Mouse (Mus musculus): Measurements from ENCODE around the gene Gpr39. TPM values are rescaled to one million over a fixed set of nuclear protein-coding genes. Genes with fewer than 3 reads are reported as not detected.

Gene Gpr39
- polyA plus RNA-seq, 1 experiment from 2014 or later: not detected

DNA sequence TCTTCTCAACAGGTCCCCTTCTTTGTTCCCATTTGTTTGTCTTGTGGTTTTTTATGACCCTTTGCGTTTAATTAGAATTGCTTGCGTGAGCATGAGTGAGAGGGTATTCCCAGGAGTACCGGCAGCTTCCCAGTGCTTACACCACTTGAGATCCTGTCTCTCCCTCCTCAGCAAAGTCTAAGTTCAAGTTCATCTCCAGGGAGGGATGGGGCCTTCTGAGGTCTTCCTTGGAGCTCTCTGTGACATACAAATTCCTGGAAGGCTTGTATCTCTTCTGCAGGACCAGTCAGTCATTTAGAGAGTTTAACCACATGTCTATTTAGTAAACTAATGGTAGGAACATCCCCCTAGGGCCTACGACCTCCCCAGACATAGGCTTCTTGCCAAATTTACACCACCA lies 55.1 kb downstream of the Gpr39 start:
- Histone ChIP-seq H3K4me2 (replicated peaks) (no peak overlapping the region), H3K27ac (replicated peaks) (no peak overlapping the region), H3K4me3 (no peak overlapping the region), H3K27me3 (no peaks in the 10 kb centered on the region), H3K9me3 (no peaks in the 10 kb centered on the region), H3K4me1 (peaks cover 6% of the 10 kb centered on the region; the same call in 1 of the 2 replicates), H3K9ac (replicated peaks) (no peak overlapping the region), H3K36me3 (no peaks in the 10 kb centered on the region)
- ATAC-seq (ENCODE audit: low FRiP score, low read depth): no peak
- WGBS: 90% methylated on average over 4 of the region's 4 CpGs

DNA sequence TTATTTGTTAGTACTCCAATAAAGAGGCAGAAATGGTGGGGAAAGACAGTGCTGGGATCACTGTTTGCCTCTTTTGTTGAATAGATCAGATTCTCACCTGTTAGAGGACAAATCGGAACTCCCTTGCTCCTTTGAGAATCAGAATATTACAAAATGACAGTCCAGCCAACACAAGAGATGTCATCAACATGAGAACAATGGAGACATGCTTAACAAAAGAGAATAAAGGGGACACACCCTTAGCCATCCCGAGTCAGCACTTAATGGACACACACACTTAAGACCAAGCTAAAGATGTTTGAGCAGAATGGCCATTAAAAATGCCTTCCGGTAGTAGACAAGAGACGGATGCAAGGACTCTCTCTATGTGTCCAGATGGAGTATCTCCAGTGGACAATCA lies 68.0 kb downstream of the Gpr39 start:
- Histone ChIP-seq H3K4me2 (replicated peaks) (no peak overlapping the region), H3K4me3 (no peak overlapping the region), H3K4me1 (no peaks in the 10 kb centered on the region), H3K9ac (replicated peaks) (no peak overlapping the region), H3K9me3 (no peaks in the 10 kb centered on the region), H3K36me3 (no peaks in the 10 kb centered on the region), H3K27ac (replicated peaks) (no peak overlapping the region), H3K27me3 (no peaks in the 10 kb centered on the region)
- WGBS: 90% methylated on average over 4 of the region's 4 CpGs
- no peak for ATAC-seq (ENCODE audit: low FRiP score, low read depth)

DNA sequence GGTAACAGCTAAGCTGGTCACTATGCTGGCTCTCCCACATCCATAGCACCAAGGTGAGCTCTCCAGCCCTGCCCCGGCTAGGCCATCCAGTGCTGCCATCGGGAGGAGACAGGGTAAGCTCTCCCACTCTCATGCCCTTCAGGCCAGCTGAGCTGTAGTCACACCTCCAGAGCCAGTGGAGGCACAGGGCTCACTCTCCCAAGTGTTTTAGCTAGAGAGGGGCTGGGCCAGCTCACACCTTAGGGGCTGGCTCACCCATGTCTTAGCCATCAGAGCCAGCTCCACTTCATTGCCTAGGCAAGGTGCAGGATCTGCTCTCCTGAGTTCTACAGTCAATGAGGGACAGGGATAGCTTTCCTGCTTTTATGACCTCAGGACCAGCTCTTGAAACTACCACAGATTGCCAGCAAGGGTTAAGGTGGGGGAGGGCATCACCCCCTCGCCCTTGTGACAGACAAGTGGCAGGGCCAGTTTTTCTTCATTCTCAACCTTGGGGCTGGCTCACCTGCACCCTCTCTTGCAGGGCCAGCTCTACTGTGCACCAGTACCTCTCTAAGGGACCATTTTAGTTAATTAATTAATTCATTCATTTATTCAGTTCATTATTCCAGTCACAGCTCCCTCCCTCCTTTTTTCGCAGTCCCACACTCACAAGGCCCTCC lies 78.7 kb downstream of the Gpr39 start:
- WGBS: 93% methylated on average over 4 of the region's 4 CpGs
- Histone ChIP-seq H3K9ac (replicated peaks) (no peak overlapping the region), H3K4me1 (no peaks in the 10 kb centered on the region; the same call in 1 of the 2 replicates), H3K27me3 (no peaks in the 10 kb centered on the region), H3K36me3 (no peaks in the 10 kb centered on the region), H3K9me3 (no peaks in the 10 kb centered on the region), H3K4me3 (no peak overlapping the region), H3K4me2 (replicated peaks) (no peak overlapping the region), H3K27ac (replicated peaks) (no peak overlapping the region)
- ATAC-seq (ENCODE audit: low FRiP score, low read depth): no peak

DNA sequence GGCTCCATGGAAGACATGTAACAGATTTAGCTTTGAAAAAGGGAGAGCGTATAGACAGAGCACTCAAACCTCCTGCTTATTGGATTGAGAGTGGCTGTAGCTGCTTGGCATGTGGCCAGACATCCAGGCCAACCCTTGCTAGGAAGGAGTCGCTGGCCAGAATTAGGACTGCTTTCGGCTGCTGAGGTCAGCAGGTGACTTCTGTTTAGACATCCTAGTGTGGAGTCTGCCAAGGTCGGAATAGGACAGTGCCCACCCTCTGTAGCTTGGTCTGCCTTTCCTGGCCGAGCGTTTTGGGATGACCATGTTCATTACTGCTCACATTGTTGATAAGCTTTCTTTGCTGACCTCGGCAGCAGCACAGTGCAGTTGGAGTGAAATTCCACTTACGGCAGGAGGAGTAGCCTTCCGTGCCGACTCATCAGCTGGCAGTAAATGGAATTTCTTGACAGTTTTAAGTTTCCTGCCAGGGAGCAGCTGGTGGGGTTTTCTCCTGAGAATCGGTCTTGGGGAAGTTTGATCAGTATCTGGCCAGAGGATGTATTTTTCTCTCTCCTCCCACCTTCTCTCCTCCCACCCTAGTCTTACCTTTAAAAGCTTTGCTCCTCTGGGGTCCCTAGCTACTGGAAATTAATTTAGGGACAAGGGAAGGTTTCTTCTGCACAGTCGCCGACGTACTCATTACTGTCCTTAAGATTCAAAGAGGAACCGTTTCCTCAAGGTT lies 83.3 kb downstream of the Gpr39 start:
- Histone ChIP-seq H3K4me1 (no peaks in the 10 kb centered on the region; the same call in 1 of the 2 replicates), H3K27me3 (no peaks in the 10 kb centered on the region), H3K4me2 (replicated peaks) (no peak overlapping the region), H3K4me3 (no peak overlapping the region), H3K9me3 (no peaks in the 10 kb centered on the region), H3K27ac (replicated peaks) (no peak overlapping the region), H3K9ac (replicated peaks) (no peak overlapping the region), H3K36me3 (no peaks in the 10 kb centered on the region)
- WGBS: 85% methylated on average over 15 of the region's 15 CpGs
- no peak for ATAC-seq (ENCODE audit: low FRiP score, low read depth)

DNA sequence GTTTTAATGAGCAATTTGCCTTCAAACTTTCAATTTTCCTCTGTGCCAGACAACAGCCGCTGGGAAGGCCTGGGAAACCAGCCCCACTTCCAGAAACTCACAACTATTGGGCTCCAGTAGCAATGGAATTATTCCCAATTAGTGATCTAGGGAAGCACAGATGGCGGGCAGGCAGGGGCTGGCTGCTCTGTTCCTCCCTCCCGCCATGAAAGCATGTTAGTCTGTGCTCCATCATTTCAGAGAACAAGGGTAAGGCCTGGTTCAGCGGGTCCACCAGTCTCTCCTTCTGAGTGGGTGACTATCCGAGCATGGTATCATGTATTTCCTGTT lies 83.9 kb downstream of the Gpr39 start:
- Histone ChIP-seq H3K9me3 (no peaks in the 10 kb centered on the region), H3K36me3 (no peaks in the 10 kb centered on the region), H3K9ac (replicated peaks) (no peak overlapping the region), H3K4me2 (replicated peaks) (no peak overlapping the region), H3K27me3 (no peaks in the 10 kb centered on the region), H3K4me3 (no peak overlapping the region), H3K27ac (replicated peaks) (no peak overlapping the region), H3K4me1 (no peaks in the 10 kb centered on the region; the same call in 1 of the 2 replicates)
- no peak for ATAC-seq (ENCODE audit: low FRiP score, low read depth)
- 81% methylated on average over 5 of the region's 5 CpGs for WGBS

DNA sequence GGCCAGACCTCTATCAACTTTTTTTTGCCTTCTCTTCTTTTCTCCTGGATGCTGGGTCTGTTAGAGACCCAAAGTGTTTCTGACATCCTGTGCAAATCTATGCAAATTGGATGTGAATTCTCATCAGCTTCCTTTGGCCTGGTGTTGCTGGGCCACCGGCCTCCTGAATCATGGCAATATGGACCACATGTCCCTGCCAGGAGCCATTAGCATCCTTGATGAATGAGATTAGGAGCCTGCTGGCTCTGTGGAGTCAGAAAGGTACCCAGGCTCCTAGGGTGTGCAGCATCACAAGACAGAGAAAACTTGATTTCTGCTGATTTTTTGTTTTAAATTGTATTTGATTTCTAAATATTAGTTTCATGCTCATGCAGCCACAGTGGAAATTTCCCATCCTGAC lies 85.3 kb downstream of the Gpr39 start:
- Histone ChIP-seq H3K27me3 (no peaks in the 10 kb centered on the region), H3K4me3 (no peak overlapping the region), H3K36me3 (no peaks in the 10 kb centered on the region), H3K4me2 (replicated peaks) (no peak overlapping the region), H3K9me3 (no peaks in the 10 kb centered on the region), H3K27ac (replicated peaks) (no peak overlapping the region), H3K9ac (replicated peaks) (no peak overlapping the region), H3K4me1 (no peaks in the 10 kb centered on the region; the same call in 1 of the 2 replicates)
- no peak for ATAC-seq (ENCODE audit: low FRiP score, low read depth)
- 51% methylated on average over 1 of the region's 1 CpGs for WGBS

DNA sequence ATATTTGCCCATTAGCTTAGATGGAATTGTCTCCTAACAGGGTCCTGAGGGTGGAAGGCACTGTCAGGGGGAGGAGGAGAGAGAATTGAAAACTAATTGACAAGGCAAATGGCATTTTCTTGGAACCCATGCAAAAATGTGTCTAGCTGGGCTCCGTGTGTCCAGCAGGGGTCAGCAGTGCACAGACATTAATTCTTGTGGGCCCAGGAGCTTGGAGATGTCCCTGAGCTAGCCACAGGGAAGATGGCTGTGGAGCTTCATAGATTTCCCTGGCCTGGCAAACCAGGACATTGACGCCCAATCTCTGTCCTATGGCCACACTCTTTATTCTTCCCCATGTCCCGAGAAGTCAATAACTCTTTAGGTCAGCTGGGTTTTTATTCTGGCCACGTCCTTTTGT lies 113.0 kb downstream of the Gpr39 start:
- WGBS: 15% methylated on average over 4 of the region's 4 CpGs
- Histone ChIP-seq H3K4me3 (no peak overlapping the region), H3K9ac (replicated peaks) (no peak overlapping the region), H3K4me2 (replicated peaks) (no peak overlapping the region), H3K36me3 (no peaks in the 10 kb centered on the region), H3K27me3 (peaks cover 4% of the 10 kb centered on the region; the same call in 1 of the 2 replicates), H3K27ac (replicated peaks) (no peak overlapping the region), H3K4me1 (no peaks in the 10 kb centered on the region), H3K9me3 (no peaks in the 10 kb centered on the region)
- ATAC-seq (ENCODE audit: low FRiP score, low read depth): no peak

DNA sequence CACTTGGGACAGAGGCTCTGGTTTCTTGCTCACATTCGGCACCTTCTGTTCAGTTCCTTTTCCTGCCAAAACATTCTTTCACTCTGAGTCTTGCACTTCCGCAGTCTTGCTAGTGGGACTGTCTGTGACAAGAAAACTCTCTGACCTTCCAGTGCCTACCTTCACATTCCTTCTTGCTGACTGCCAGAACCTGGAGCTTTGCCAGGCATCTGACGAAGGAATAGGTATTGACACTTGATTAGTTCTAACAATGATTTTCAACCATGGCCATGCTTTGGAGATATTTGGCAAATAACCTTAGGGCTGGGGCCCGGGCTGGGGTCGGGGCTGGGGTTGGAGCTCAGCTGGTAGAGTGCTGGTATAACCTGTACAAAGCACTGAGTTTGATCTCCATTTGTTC lies 123.7 kb downstream of the Gpr39 start:
- no peak for ATAC-seq (ENCODE audit: low FRiP score, low read depth)
- H3K4me1 ChIP-seq: no peaks in the 10 kb centered on the region
- H3K27ac ChIP-seq (replicated peaks): no peak overlapping the region
- H3K36me3 ChIP-seq: no peaks in the 10 kb centered on the region
- no peak overlapping the region for H3K9ac ChIP-seq (replicated peaks)
- no peaks in the 10 kb centered on the region for H3K27me3 ChIP-seq
- 93% methylated on average over 5 of the region's 5 CpGs for WGBS
- no peak overlapping the region for H3K4me2 ChIP-seq (replicated peaks)
- H3K9me3 ChIP-seq: peaks cover 17% of the 10 kb centered on the region
- H3K4me3 ChIP-seq: no peak overlapping the region

DNA sequence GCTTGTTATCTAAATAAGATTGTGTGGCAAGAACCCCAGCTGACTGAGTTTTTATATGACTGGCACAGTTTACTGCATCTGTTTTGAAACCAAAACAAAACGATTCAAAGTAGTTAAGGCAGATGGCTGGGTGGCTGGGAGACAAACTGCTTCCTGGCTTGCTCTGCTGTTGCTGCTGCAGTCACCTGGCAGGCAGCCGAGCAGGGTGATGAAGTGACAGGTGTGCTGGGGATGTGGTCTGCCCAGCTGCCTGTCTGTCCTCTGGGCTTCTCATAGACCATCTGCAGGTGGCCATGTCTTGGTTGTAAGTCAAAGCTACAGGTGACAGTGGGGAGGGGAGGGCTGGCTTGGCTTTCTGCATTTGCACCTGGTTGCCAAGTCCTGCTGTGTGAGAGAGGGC lies 131.6 kb downstream of the Gpr39 start:
- WGBS: 80% methylated on average over 2 of the region's 2 CpGs
- Histone ChIP-seq H3K4me1 (no peaks in the 10 kb centered on the region), H3K27ac (replicated peaks) (no peak overlapping the region), H3K36me3 (no peaks in the 10 kb centered on the region), H3K4me3 (no peak overlapping the region), H3K4me2 (replicated peaks) (no peak overlapping the region), H3K9me3 (peaks cover 2% of the 10 kb centered on the region; the same call in 1 of the 2 replicates), H3K27me3 (no peaks in the 10 kb centered on the region), H3K9ac (replicated peaks) (no peak overlapping the region)
- ATAC-seq (ENCODE audit: low FRiP score, low read depth): no peak

DNA sequence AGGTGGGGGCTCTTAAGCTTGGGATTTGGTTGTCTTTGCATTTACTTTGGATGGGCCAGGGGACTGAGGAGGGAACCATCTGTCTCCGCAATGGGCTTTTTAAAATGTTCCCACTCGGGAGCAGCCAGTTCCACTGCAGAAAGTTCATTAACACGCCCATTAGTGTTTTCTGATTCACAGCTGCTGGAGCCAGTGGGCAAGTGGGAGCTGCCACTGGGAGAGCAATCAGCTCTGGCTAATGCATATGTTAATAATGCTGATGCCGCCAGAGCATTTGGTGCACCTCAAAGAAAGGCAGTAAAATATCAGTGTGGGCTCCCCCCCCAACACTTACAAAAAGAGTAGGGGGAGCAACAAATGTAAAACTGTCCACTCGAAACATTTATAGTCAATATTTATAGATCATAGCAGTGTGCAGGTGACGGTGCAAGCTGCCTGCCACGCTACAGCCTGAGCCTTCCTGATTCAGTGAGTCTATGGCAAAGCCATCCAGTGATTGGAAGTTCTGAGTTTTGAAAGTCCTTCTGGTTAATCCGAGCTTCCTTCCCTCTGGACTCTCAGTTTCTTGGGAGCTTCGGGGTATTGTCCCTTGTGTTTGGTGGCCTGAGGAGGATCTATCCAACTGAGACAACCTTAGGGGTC lies 136.5 kb downstream of the Gpr39 start:
- no peaks in the 10 kb centered on the region for H3K36me3 ChIP-seq
- no peak overlapping the region for H3K27ac ChIP-seq (replicated peaks)
- 76% methylated on average over 9 of the region's 9 CpGs for WGBS
- H3K27me3 ChIP-seq: no peaks in the 10 kb centered on the region
- H3K4me3 ChIP-seq: no peak overlapping the region
- no peak overlapping the region for H3K9ac ChIP-seq (replicated peaks)
- no peak overlapping the region for H3K4me2 ChIP-seq (replicated peaks)
- ATAC-seq (ENCODE audit: low FRiP score, low read depth): no peak
- no peaks in the 10 kb centered on the region for H3K4me1 ChIP-seq
- no peaks in the 10 kb centered on the region for H3K9me3 ChIP-seq

DNA sequence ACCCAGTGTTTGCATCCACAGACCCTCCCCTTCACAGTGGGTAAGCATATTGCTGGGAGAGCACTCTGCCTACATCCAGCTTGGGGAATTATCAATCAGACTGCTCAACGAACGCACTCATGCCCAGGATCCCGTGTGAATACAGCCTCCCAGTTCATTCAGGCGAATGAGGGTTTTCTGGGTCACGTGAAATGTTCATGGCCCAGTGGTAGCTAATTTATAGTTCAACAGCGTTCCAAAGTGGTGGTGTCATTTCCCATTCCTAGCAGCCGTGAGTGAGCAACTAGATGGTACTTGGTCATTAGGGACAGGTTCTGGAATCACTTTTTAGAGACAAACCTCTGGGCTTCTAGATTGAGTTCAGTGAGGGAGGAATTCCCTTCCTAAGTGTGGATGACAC lies 144.3 kb downstream of the Gpr39 start:
- no peaks in the 10 kb centered on the region for H3K36me3 ChIP-seq
- no peak for ATAC-seq (ENCODE audit: low FRiP score, low read depth)

DNA sequence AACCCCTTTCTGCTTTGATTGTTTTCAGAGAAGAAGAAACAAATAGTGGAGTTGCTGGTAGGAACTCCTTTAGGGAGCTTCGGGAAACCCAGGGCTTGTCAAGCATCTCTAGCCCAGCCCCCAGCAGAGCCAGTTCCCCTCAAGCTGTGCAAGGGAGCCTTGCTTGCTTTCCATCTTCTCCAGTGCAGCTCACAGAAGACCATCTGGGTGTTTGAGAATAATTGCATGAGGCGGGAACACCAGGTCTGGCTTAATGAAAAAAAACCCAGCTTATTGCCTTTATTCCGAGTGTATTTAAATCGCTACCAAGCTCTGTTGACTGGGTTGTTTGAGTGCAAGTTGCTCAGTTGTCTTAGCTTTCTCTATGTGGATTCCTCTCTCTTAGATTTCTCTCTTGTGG lies 146.8 kb downstream of the Gpr39 start:
- Histone ChIP-seq H3K9me3 (no peaks in the 10 kb centered on the region), H3K9ac (replicated peaks) (no peak overlapping the region), H3K36me3 (no peaks in the 10 kb centered on the region), H3K4me1 (no peaks in the 10 kb centered on the region), H3K27me3 (no peaks in the 10 kb centered on the region), H3K27ac (replicated peaks) (no peak overlapping the region), H3K4me2 (replicated peaks) (no peak overlapping the region), H3K4me3 (no peak overlapping the region)
- no peak for ATAC-seq (ENCODE audit: low FRiP score, low read depth)
- 86% methylated on average over 4 of the region's 4 CpGs for WGBS

More for the DNA sequence above, 144.3 kb downstream of the Gpr39 start:
- Histone ChIP-seq H3K9me3 (no peaks in the 10 kb centered on the region), H3K27ac (replicated peaks) (no peak overlapping the region), H3K4me1 (no peaks in the 10 kb centered on the region), H3K9ac (replicated peaks) (no peak overlapping the region), H3K4me3 (no peak overlapping the region), H3K4me2 (replicated peaks) (no peak overlapping the region), H3K27me3 (no peaks in the 10 kb centered on the region)
- 85% methylated on average over 7 of the region's 7 CpGs for WGBS

Measured in midbrain, embryonic 12.5 days (tissue).